Mouse (Mus musculus) stomach, postnatal 0 days (tissue): ENCODE measurements at regions not wholly inside any gene's neighbourhood (a gene's known extent, or its start where the extent isn't known, plus 50 kb on each side); places are given as distances from the start of the nearest gene placed in this dataset.

Source experiments
- CTCF ChIP-seq: IDR thresholded peaks from 2 replicates; pipeline ENCODE4 v1.5.1; 2016; ENCODE audit warnings: antibody characterized with exemption, low read depth, mild to moderate bottlenecking, moderate library complexity
- EP300 ChIP-seq: optimal IDR thresholded peaks from 2 replicates; pipeline ENCODE3; 2016; ENCODE audit warnings: antibody characterized with exemption

DNA sequence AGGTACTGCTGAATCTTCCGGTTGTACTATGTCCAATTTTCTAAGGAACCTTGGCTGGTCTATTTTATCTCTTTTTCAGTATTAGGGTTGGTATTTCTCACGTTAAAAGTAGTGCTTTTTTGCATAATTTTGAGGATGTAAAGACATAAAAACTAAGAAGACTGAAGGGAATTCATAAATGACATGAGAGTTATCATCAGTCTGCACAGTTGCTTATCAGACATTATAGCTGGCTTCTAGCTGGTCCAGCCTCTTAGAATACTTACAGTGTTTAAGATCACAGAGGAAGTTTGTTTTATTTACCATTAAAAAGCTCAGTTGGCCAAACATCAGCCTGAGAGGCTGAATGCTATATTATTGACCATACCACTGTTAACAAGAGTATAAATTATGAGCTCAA lies 1130.2 kb downstream of the Cdh11 start:
- no peak for TF ChIP-seq CTCF
- no peak for TF ChIP-seq EP300
